Mouse (Mus musculus) T-helper 17 cell (primary cell): Measurements from ENCODE around the gene Rbm8a.

ENCODE experiments used
- in situ Hi-C, 2 experiments: fragments of 300-600 bp; cut with MboI, MseI; formaldehyde crosslinking; loops; 1 replicate in 1 of 2; 2 replicates in 1 of 2; pipeline ENCODE4 v1.15.1; 2025; ENCODE audit warnings: high pct_unique_total_duplicates in 2 of 2

The Rbm8a gene

DNA sequence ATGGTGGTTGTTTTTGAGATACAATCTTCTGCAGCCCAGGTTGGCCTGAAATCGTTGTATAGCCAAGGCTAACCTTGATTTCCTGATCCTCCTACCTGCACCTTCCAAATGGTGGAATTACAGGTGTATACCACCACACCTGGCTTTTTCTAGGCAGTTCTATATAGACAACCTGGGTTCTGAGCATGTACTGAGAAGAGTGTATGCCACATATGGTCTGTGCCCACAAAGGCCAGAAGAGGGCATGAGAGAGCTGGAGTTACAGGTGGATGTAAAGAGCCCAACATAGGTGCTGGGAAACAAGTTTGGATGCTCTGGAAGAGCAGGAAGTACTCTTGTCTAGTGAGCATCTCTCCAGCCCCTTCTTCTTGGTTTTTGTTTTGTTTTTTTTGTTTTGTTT is 37.6 kb downstream of the Rbm8a start:
- in situ Hi-C loops, result no loop called here

GRCm38 (mm10) chr3:96668424-96669067 is 38.8 kb downstream of the Rbm8a start:
- in situ Hi-C loops, result no loop called here

GRCm38 (mm10) chr3:96669727-96670468 is 40.2 kb downstream of the Rbm8a start, which contains the start of gene Ankrd35:
Ankrd35 (plus strand) TSS chr3:96670131.
- in situ Hi-C loops, result no loop called here

DNA sequence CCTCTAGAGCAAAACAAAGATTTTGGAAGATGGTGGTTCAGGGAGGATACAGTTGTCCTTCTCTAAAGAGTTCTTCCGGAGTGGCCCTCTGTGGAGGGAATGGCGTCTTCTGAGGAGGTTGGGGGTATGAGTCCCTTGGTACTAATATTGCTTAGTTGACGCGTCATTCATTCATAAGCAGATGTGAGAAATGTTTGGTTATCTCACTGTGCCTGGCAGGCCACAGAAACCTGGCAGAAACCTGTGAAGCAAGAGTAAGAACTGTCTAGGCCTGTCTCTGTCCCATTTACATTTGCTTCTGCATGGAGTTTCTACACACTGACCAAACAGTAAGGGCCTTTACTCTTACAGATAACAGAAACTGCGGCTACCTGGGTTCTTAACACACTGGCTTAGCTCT is 41.8 kb downstream of the Rbm8a start:
- in situ Hi-C loops, result no loop called here

- in situ Hi-C loops, result no loop called here
These were observed 43.8 kb downstream of the Rbm8a start for GRCm38 (mm10) chr3:96673514-96673913.

DNA sequence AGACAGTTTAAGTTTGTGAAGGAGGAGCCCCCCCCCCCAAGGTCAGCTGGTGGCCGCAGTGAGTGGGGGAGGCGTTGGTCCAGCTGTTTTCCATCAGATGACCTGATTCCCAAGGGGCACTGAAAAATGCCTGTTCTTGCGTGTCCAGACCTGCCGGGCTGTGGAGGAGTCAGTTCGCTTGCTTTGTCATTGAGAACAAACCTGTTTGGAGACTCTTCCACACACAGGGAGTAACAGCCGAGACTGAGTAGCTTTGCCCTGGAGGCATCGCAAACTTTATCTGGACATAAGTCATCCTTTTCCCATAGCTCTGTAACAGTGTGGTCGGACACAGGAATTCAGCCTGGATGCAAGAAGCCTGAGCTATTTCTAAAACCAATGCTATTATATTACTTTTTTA is 44.7 kb downstream of the Rbm8a start:
- in situ Hi-C loops, result no loop called here

DNA sequence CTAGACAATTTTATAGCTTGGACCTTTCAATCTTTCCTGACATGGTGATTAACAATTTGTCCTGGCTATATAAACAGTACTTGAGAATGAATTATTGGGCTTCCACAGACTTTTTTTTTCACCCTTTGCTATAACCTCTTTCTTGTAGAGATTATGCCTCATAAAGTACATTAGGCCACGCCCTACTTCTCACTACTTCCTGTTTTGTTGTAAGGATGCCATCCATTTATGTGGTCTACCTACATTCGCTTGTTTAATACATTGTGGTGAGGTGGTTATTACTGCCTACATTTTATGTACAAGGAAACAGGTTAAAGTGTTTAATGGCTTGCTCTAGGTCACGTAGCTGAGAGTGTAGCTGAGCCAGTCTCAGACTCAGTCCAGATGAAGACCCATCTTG is 45.4 kb downstream of the Rbm8a start:
- in situ Hi-C loops, result no loop called here

DNA sequence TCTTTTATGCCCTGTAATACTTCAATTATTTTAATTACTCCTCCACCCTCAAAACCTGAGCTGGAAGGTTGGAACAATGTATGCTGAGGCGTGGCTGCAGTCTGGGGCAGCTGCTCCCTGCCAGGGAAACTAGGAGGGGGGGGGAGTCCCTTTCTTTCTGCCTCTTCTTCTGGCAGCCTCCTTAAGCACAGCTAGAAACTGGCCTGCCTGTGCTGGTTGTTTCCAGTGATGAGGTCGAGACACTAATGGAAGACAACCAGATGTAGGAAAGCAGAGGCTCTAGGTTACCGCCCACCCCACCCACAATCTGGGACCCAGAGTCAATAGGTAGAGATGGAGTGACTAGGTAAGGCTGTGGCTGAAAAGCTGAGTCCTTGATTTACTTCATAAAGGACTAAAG is 46.0 kb downstream of the Rbm8a start:
- in situ Hi-C loops, result no loop called here

DNA sequence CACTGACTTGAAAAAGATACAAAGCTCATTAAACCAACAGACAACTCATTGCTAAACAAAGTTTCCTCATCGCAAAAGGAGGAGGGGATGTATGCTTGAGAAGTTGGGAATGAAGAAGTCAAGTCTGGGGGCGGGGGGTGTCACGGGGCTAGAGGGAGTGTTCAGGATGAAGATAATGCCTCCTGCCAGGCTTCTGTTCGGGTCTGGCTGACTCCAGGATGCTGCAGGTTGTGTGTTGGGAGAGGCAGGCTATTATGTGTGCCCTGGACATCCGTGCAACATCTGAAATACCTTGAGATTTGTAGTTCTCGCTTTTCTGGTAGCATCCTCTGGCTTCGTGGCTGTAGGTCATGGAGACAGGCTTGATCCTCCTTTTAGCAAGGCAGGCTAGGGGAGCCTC is 48.7 kb downstream of the Rbm8a start:
- in situ Hi-C loops, result no loop called here

- in situ Hi-C loops, result no loop called here
These were observed 49.5 kb downstream of the Rbm8a start for GRCm38 (mm10) chr3:96679159-96679674.

DNA sequence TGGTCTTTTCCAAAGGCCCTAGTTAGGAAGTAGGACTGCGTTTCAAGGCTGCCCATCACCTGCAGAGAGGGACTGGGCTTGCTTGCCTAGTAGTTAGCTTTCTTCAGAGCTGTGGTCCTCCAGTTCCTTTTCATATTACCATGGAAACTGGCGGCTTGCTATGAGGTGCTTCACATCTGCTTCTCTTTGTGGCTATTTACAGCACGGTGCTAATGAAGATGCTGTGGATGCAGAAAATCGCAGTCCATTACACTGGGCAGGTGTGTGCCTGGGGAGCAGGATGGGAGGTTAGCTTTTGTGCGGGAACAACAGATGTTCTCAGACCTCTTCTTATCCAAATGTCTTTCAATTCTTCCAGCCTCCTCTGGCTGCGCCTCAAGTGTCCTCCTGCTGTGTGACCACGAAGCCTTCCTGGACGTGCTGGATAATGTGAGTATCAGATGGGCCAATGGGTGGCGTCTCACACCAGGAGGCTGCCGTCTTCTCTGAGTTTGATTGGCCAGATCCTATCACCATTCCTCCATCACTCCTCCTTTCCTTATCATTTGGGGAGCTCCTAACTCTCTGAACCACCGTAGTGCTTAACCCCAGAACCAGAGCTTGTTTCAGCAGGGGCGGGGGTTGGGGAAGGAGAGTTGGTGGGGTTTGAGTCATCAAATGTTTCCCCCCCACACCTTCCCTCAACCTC is 50.7 kb downstream of the Rbm8a start:
- in situ Hi-C loops, result no loop called here
